Mouse (Mus musculus): ENCODE results near the gene Slc7a12. TPM values are rescaled to one million over a fixed set of nuclear protein-coding genes. Genes with fewer than 3 reads are reported as not detected.

Gene Slc7a12
- total RNA-seq (2023): not detected

GRCm38 (mm10) chr3:14480397-14480796 lies at the start of gene Slc7a12:
Slc7a12 (plus strand) TSS chr3:14480697.

Other genes starting within 250 kb of the Slc7a12 start
- gene 1810022K09Rik, start 130.6 kb downstream of the Slc7a12 start, total RNA-seq (2023): 100 to 1,000 TPM; 155 to 158 TPM
- under 1 TPM; 0.38 to 0.47 TPM for gene Car13, start 161.0 kb downstream of the Slc7a12 start, total RNA-seq (2023)